Mouse (Mus musculus): ENCODE data around the gene Sik3.

- TF ChIP-seq POLR2A (IDR thresholded peaks at IDR 0.05; ENCODE audit: control insufficient read depth, low read depth, low read length) (no peak), CTCF (IDR thresholded peaks at IDR 0.05; ENCODE audit: control insufficient read depth, insufficient read depth, insufficient replicate concordance, low read depth, low read length) (no peak)
Measured at GRCm38 (mm10) chr9:46030184-46030583, 17.6 kb downstream of the Sik3 start.
